Mouse (Mus musculus): ENCODE results near the gene Cd79b. TPM values are rescaled to one million over a fixed set of nuclear protein-coding genes. Genes with fewer than 3 reads are reported as not detected.
A peak's percentile ranks its signal among the peaks of the same experiment; 100 is the strongest.

Cd79b gene
- total and polyA plus RNA-seq, 3 experiments, result 527 to 741 (median 689) TPM

GRCm38 (mm10) chr11:106310123-106310522, 4.4 kb downstream of the Cd79b start:
- H3K4me2 ChIP-seq (ENCODE audit: insufficient read depth, low read depth, poor library complexity, severe bottlenecking), result peak overlapping the region; percentile 55
- H3K4me3 ChIP-seq (replicated peaks in 1 of 3; ENCODE audit: low read depth in 2 of 3, low read length in 2 of 3, poor library complexity in 1 of 3), result peak overlapping the region in 2 of 3 experiments; percentile 18 to 75
- peaks cover 34 to 35% of the 10 kb centered on the region in 2 experiments for H3K36me3 ChIP-seq (replicated peaks in 1 of 2; ENCODE audit: control insufficient read depth in 1 of 2, insufficient read depth in 1 of 2, low read length in 1 of 2)
- H3K27me3 ChIP-seq (replicated peaks), result no peaks in the 10 kb centered on the region
- H3K4me1 ChIP-seq (ENCODE audit: control insufficient read depth in 1 of 2, insufficient read depth in 2 of 2), result peaks cover 40 to 72% of the 10 kb centered on the region in 2 experiments
- peak overlapping the region; percentile 99 for H3K27ac ChIP-seq (ENCODE audit: insufficient read depth, low read depth)
- no peaks in the 10 kb centered on the region for H3K9me3 ChIP-seq (replicated peaks; ENCODE audit: low read length)
- TF ChIP-seq CTCF (conservative IDR thresholded peaks at IDR 0.05 in 1 of 2, IDR thresholded peaks at IDR 0.05 in 1 of 2; ENCODE audit: low read depth in 2 of 2, low read length in 2 of 2), result no peak
- no peak for TF ChIP-seq MYC (IDR thresholded peaks at IDR 0.05; ENCODE audit: low read depth, low read length)
- peak; percentile 98 for TF ChIP-seq MEF2A (IDR thresholded peaks at IDR 0.05; ENCODE audit: borderline replicate concordance, low read depth, low read length)
- no peak; the same call in 1 of the 2 replicates for TF ChIP-seq JUND (conservative IDR thresholded peaks at IDR 0.05; ENCODE audit: low read depth, low read length)
- TF ChIP-seq MAZ (IDR thresholded peaks at IDR 0.05; ENCODE audit: low read depth, low read length), result peak; percentile 97
- TF ChIP-seq E2F4 (IDR thresholded peaks at IDR 0.05; ENCODE audit: insufficient replicate concordance, low read depth, low read length), result no peak
- TF ChIP-seq TBP (conservative IDR thresholded peaks at IDR 0.05; ENCODE audit: low read depth, low read length), result peak; percentile 63; the same call in 1 of the 2 replicates
- TF ChIP-seq RCOR1 (conservative IDR thresholded peaks at IDR 0.05; ENCODE audit: low read depth, low read length), result no peak; the same call in 1 of the 2 replicates
- peak; percentile 75; the same call in 1 of the 2 replicates for TF ChIP-seq IRF4 (IDR thresholded peaks at IDR 0.05; ENCODE audit: low read depth, low read length)
- peak; percentile 57; the same call in 1 of the 2 replicates for TF ChIP-seq MAX (IDR thresholded peaks at IDR 0.05; ENCODE audit: low read length)
- TF ChIP-seq POLR2A (IDR thresholded peaks at IDR 0.05; ENCODE audit: low read depth, low read length), result peak; percentile 78
- TF ChIP-seq ZKSCAN1 (IDR thresholded peaks at IDR 0.05; ENCODE audit: borderline replicate concordance, low read depth, low read length), result no peak
- TF ChIP-seq ELF1 (IDR thresholded peaks at IDR 0.05; ENCODE audit: low read depth, low read length), result 0 out of 2 replicates have a peak, but pooled peaks have one; percentile 35
- no peak; the same call in 1 of the 2 replicates for TF ChIP-seq CHD1 (IDR thresholded peaks at IDR 0.05; ENCODE audit: low read depth, low read length)
- no peak; the same call in 1 of the 2 replicates for TF ChIP-seq HCFC1 (IDR thresholded peaks at IDR 0.05; ENCODE audit: low read depth, low read length)
- peak; percentile 31; the same call in 1 of the 2 replicates for TF ChIP-seq SMC3 (IDR thresholded peaks at IDR 0.05; ENCODE audit: low read depth, low read length)
- TF ChIP-seq BHLHE40 (IDR thresholded peaks at IDR 0.05; ENCODE audit: low read depth, low read length), result peak; percentile 81
- peak; percentile 85 for TF ChIP-seq ZMIZ1 (IDR thresholded peaks at IDR 0.05; ENCODE audit: low read depth, low read length)
- no peak; the same call in none of the 2 replicates for TF ChIP-seq NRF1 (IDR thresholded peaks at IDR 0.05; ENCODE audit: low read depth, low read length)
- peak; percentile 92 for TF ChIP-seq TCF12 (IDR thresholded peaks at IDR 0.05; ENCODE audit: low read depth, low read length)
- 0 out of 2 replicates have a peak, but pooled peaks have one; percentile 54 for TF ChIP-seq MAFK (IDR thresholded peaks at IDR 0.05; ENCODE audit: insufficient replicate concordance, low read length)
- no peak for TF ChIP-seq RAD21 (IDR thresholded peaks at IDR 0.05; ENCODE audit: low read depth, low read length)
- no peak for TF ChIP-seq ZC3H11A (IDR thresholded peaks at IDR 0.05; ENCODE audit: low read depth, low read length)
- no peak for TF ChIP-seq USF2 (conservative IDR thresholded peaks at IDR 0.05; ENCODE audit: low read depth, low read length)
- TF ChIP-seq USF1 (IDR thresholded peaks at IDR 0.05; ENCODE audit: low read depth, low read length), result no peak
- peak; percentile 87 for TF ChIP-seq POLR2AphosphoS2 (IDR thresholded peaks at IDR 0.05; ENCODE audit: low read depth, low read length)
- 0 out of 2 replicates have a peak, but pooled peaks have one; percentile 20 for TF ChIP-seq UBTF (IDR thresholded peaks at IDR 0.05; ENCODE audit: low read depth, low read length)
- TF ChIP-seq ZNF384 (IDR thresholded peaks at IDR 0.05; ENCODE audit: low read depth, low read length), result no peak
- TF ChIP-seq EP300 (IDR thresholded peaks at IDR 0.05; ENCODE audit: low read length), result peak; percentile 86
- no peak for TF ChIP-seq JUN (IDR thresholded peaks at IDR 0.05; ENCODE audit: insufficient read depth, low read depth, low read length)
- peak; percentile 84 for TF ChIP-seq ETS1 (conservative IDR thresholded peaks at IDR 0.05; ENCODE audit: low read depth, low read length)
- TF ChIP-seq GABPA (IDR thresholded peaks at IDR 0.05; ENCODE audit: insufficient replicate concordance, low read depth, low read length), result no peak
- peak; percentile 92 for TF ChIP-seq SIN3A (IDR thresholded peaks at IDR 0.05; ENCODE audit: low read length)
- TF ChIP-seq KAT2A (IDR thresholded peaks at IDR 0.05; ENCODE audit: insufficient replicate concordance, low read length), result no peak
- TF ChIP-seq CHD2 (IDR thresholded peaks at IDR 0.05; ENCODE audit: low read length), result peak; percentile 80
- peak; percentile 42; the same call in 1 of the 2 replicates for TF ChIP-seq NELFE (IDR thresholded peaks at IDR 0.05; ENCODE audit: low read depth, low read length)
- TF ChIP-seq PAX5 (IDR thresholded peaks at IDR 0.05; ENCODE audit: low read length), result no peak
- peak; percentile 45; the same call in 1 of the 2 replicates for TF ChIP-seq MXI1 (IDR thresholded peaks at IDR 0.05; ENCODE audit: low read depth, low read length)
- in situ Hi-C loops (cut with MboI; ENCODE audit: low pct_ligation_motif_present, low pct_unique_long_range_greater_than_20kb, low sequenced_read_pairs) (loop anchor here (25.0 kb wide), 1 partner anchor 452 kb away; the partner anchor contains the start of genes Milr1 and Pecam1), dilution Hi-C loops (cut with MboI; ENCODE audit: extremely low pct_ligation_motif_present, extremely low pct_unique_long_range_greater_than_20kb, low sequenced_read_pairs) (no loop called here)
- DNase-seq (ENCODE audit: extremely low read depth), result peak; percentile 93
- peak overlapping the region; percentile 57 for H3K9ac ChIP-seq (ENCODE audit: insufficient read depth, low read depth)
- peaks cover 37% of the 10 kb centered on the region for H3K79me2 ChIP-seq (replicated peaks; ENCODE audit: control insufficient read depth, extremely low read depth, insufficient read depth, poor library complexity, severe bottlenecking)
